Mouse (Mus musculus): ENCODE results near the gene Lrrc8e. TPM values are rescaled to one million over a fixed set of nuclear protein-coding genes. Genes with fewer than 3 reads are reported as not detected.
A peak's percentile ranks its signal among the peaks of the same experiment; 100 is the strongest.

Gene Lrrc8e
- polyA plus RNA-seq, 1 experiment: not detected

DNA sequence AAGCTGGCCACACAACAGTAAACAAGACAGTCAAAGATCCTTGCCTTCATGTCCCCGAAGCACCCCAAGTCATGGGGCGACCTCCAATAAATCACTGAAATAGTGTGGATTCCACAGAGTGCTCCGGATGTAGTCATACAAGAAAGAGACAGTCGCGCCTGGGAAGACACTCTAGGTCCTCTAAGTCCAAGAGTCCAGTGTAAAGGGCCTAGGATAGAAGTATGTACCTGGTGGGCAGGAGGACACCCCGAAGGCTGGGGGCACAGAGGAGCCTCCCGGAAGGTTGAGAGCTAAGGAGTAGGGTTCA lies 33.1 kb upstream of the Lrrc8e start:
- Histone ChIP-seq H3K4me1 (ENCODE audit: control insufficient read depth, insufficient read depth, low read length) (no peaks in the 10 kb centered on the region; the same call in 1 of the 2 replicates), H3K4me3 (replicated peaks; ENCODE audit: insufficient read depth, low read depth, low read length) (no peak overlapping the region), H3K27ac (ENCODE audit: insufficient read depth, low read length) (no peak overlapping the region), H3K27me3 (ENCODE audit: control insufficient read depth, insufficient read depth, low read length) (no peaks in the 10 kb centered on the region)
- 54% methylated on average over 7 of the region's 7 CpGs for WGBS
- no peak for TF ChIP-seq POLR2A (IDR thresholded peaks at IDR 0.05; ENCODE audit: borderline replicate concordance, insufficient read depth, low read length)
- DNase-seq: no peak

DNA sequence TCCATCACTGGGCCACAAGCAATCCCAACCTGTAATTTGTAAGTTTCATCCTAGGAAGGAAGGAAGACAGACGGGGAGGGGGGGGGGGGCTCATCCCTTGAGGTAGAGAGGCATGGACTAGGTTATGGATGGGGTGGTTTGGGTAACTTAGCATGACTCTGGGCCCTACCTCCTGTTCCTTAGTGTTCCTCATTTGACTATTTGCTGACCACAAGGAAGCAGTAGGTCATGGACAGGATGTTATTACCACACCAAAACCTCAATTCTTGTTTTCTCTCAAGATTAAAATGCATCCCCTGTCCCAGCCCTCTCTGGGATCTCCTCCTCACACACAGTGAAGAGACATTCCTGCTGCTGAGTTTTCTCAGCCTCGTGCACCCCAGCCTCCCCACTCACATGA lies 25.3 kb upstream of the Lrrc8e start:
- Histone ChIP-seq H3K4me1 (ENCODE audit: control insufficient read depth, insufficient read depth, low read length) (no peaks in the 10 kb centered on the region; the same call in 1 of the 2 replicates), H3K27me3 (ENCODE audit: control insufficient read depth, insufficient read depth, low read length) (no peaks in the 10 kb centered on the region), H3K4me3 (replicated peaks; ENCODE audit: insufficient read depth, low read depth, low read length) (no peak overlapping the region), H3K27ac (ENCODE audit: insufficient read depth, low read length) (no peak overlapping the region)
- TF ChIP-seq POLR2A (IDR thresholded peaks at IDR 0.05; ENCODE audit: borderline replicate concordance, insufficient read depth, low read length) (no peak), CTCF (IDR thresholded peaks at IDR 0.05; ENCODE audit: borderline replicate concordance, insufficient read depth, low read depth, low read length) (no peak)
- WGBS: 63% methylated on average over 2 of the region's 2 CpGs
- DNase-seq: no peak

- WGBS: 69% methylated on average over 38 of the region's 38 CpGs
- Histone ChIP-seq H3K27me3 (ENCODE audit: control insufficient read depth, insufficient read depth, low read length) (no peaks in the 10 kb centered on the region), H3K4me1 (ENCODE audit: control insufficient read depth, insufficient read depth, low read length) (peaks cover 10% of the 10 kb centered on the region), H3K4me3 (replicated peaks; ENCODE audit: insufficient read depth, low read depth, low read length) (no peak overlapping the region), H3K27ac (ENCODE audit: insufficient read depth, low read length) (no peak overlapping the region)
- TF ChIP-seq CTCF (IDR thresholded peaks at IDR 0.05; ENCODE audit: borderline replicate concordance, insufficient read depth, low read depth, low read length) (no peak), POLR2A (IDR thresholded peaks at IDR 0.05; ENCODE audit: borderline replicate concordance, insufficient read depth, low read length) (no peak)
- no peak for DNase-seq
These were observed 21.1 kb upstream of the Lrrc8e start for GRCm38 (mm10) chr8:4205246-4206123.

DNA sequence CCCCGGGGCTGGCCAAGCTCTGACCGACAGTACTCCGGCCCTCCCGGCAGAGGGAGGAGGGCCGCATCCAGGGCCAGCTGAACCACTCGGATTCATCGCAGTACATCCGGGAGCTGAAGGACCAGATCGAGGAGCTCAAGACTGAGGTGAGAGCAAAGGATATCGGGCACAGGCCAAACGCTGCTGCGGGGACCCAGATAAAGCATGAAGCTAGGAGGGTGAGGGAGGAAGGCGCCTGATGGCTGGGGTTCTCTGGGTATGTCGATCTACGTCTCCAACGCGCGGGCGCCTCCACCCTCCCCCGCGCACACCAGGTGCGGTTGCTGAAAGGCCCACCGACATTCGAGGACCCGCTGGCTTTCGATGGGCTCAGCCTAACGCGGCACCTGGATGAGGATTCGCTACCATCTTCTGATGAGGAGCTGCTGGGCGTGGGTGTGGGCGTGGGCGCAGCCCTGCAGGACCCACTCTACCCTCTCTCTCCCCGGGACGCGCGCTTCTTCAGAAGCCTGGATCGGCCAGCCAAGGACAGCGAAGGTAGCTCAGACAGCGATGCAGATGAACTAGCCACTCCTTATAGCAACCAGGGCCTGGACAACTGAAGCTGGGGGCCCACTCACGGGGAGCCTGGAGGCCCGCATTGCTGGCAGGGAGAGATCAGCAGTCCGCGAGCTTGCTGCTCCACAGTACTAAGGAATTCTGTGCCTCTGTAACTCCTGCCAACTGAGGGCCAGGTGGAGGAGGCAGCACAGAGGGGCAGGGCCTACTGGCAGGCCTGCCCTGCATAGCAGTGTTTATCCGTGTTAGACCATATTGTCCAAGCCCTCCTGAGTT lies 20.2 kb upstream of the Lrrc8e start:
- DNase-seq: peak; percentile 47 to 60
- H3K27me3 ChIP-seq (ENCODE audit: control insufficient read depth, insufficient read depth, low read length): no peaks in the 10 kb centered on the region
- H3K4me1 ChIP-seq (ENCODE audit: control insufficient read depth, insufficient read depth, low read length): peaks cover 10% of the 10 kb centered on the region
- WGBS: 33% methylated on average over 44 of the region's 44 CpGs
- H3K27ac ChIP-seq (ENCODE audit: insufficient read depth, low read length): no peak overlapping the region
- TF ChIP-seq POLR2A (IDR thresholded peaks at IDR 0.05; ENCODE audit: borderline replicate concordance, insufficient read depth, low read length): no peak
- no peak for TF ChIP-seq CTCF (IDR thresholded peaks at IDR 0.05; ENCODE audit: borderline replicate concordance, insufficient read depth, low read depth, low read length)
- no peak overlapping the region for H3K4me3 ChIP-seq (replicated peaks; ENCODE audit: insufficient read depth, low read depth, low read length)

DNA sequence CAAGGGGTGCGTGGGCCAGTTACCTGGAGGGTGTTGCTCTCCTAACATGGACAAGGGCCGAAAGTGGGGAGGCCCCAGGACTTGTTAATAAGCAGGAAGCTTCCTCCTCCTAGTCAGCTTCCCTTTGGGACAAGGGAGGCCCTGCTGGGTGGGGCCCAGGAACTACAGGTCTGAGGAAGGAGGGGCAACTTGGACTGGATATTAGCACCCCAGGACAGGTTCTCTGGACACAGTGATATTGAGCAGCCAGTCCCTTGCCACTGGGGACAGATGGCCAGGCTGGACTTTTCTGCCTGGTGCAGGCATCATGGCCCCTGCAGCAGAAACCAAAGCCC lies 19.6 kb upstream of the Lrrc8e start:
- H3K27me3 ChIP-seq (ENCODE audit: control insufficient read depth, insufficient read depth, low read length): no peaks in the 10 kb centered on the region
- peaks cover 10% of the 10 kb centered on the region for H3K4me1 ChIP-seq (ENCODE audit: control insufficient read depth, insufficient read depth, low read length)
- no peak overlapping the region for H3K4me3 ChIP-seq (replicated peaks; ENCODE audit: insufficient read depth, low read depth, low read length)
- 0 out of 2 replicates have a peak overlapping the region, but pooled peaks have one; percentile 19 for H3K27ac ChIP-seq (ENCODE audit: insufficient read depth, low read length)
- no peak for DNase-seq
- WGBS: 14% methylated on average over 2 of the region's 2 CpGs
- TF ChIP-seq POLR2A (IDR thresholded peaks at IDR 0.05; ENCODE audit: borderline replicate concordance, insufficient read depth, low read length) (no peak), CTCF (IDR thresholded peaks at IDR 0.05; ENCODE audit: borderline replicate concordance, insufficient read depth, low read depth, low read length) (no peak)

GRCm38 (mm10) chr8:4211097-4211496 lies 15.5 kb upstream of the Lrrc8e start:
- peaks cover 10% of the 10 kb centered on the region for H3K4me1 ChIP-seq (ENCODE audit: control insufficient read depth, insufficient read depth, low read length)
- no peak for TF ChIP-seq POLR2A (IDR thresholded peaks at IDR 0.05; ENCODE audit: borderline replicate concordance, insufficient read depth, low read length)
- no peak for TF ChIP-seq CTCF (IDR thresholded peaks at IDR 0.05; ENCODE audit: borderline replicate concordance, insufficient read depth, low read depth, low read length)
- no peaks in the 10 kb centered on the region for H3K27me3 ChIP-seq (ENCODE audit: control insufficient read depth, insufficient read depth, low read length)
- no peak for DNase-seq
- 68% methylated on average over 6 of the region's 6 CpGs for WGBS
- H3K4me3 ChIP-seq (replicated peaks; ENCODE audit: insufficient read depth, low read depth, low read length): no peak overlapping the region
- no peak overlapping the region for H3K27ac ChIP-seq (ENCODE audit: insufficient read depth, low read length)

- Histone ChIP-seq H3K27me3 (ENCODE audit: control insufficient read depth, insufficient read depth, low read length) (no peaks in the 10 kb centered on the region), H3K27ac (ENCODE audit: insufficient read depth, low read length) (no peak overlapping the region), H3K4me1 (ENCODE audit: control insufficient read depth, insufficient read depth, low read length) (no peaks in the 10 kb centered on the region; the same call in none of the 2 replicates), H3K4me3 (replicated peaks; ENCODE audit: insufficient read depth, low read depth, low read length) (peak overlapping the region; percentile 14)
- no peak for DNase-seq
- TF ChIP-seq CTCF (IDR thresholded peaks at IDR 0.05; ENCODE audit: borderline replicate concordance, insufficient read depth, low read depth, low read length): no peak
- no peak for TF ChIP-seq POLR2A (IDR thresholded peaks at IDR 0.05; ENCODE audit: borderline replicate concordance, insufficient read depth, low read length)
- WGBS: 2% methylated on average over 25 of the region's 25 CpGs
These were observed 13.8 kb upstream of the Lrrc8e start for GRCm38 (mm10) chr8:4212809-4213209.
